In the genomic region with DNA sequence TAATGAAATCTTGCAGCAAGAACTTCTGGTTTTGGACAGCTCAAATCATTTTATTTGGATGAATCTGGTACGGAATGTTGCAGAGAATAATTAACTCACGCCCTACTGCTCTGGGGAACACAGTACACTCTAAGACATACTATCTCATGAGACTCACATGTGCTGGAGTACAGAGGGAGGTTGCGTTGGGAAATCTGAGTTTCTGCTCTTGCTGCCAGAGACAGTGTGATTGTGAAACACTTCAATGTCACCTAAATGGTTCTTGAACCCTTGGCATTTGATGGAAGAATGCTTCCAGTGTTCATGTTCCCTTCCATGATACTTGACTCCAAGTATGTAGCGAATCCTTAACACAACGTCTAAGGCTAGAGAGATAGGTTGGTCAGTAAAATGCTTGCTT, we compare ENCODE assay signal across 22 mouse cellular contexts. TPM values are rescaled to one million over a fixed set of nuclear protein-coding genes. Genes with fewer than 3 reads are reported as not detected.
A peak's percentile ranks its signal among the peaks of the same experiment; 100 is the strongest.
DNase-seq lines count a peak whose midpoint lies in the region; ATAC-seq and TF ChIP-seq lines count a peak whose summit lies in the region.
"Had no signal": no experiment of that assay in that cellular context is flagged by ENCODE, and none has a peak within 500 bp of the region (broad histone marks: within the 10 kb centered on the region; RNA-seq: fewer than 3 reads in every experiment).

No protein-coding gene starts in this region.

- DNase-seq in adrenal gland, adult 2 months: peak; percentile 7
- DNase-seq in adrenal gland, postnatal 4 days (ENCODE audit: low spot score in 2 of 2): no peak
- peak; percentile 96 for DNase-seq in liver, adult 2 months (ENCODE audit: extremely low read depth, low read depth, low spot score)
- no peak for DNase-seq in liver, postnatal 0 days
- DNase-seq: adrenal gland, adult 8-10 months; adrenal gland, postnatal 10 days; adrenal gland, postnatal 14 days; adrenal gland, postnatal 25 days; B cell, adult 2 months; cerebellum, adult 11 months; cerebellum, adult 11-12 months; cerebellum, adult 18-20 months; cerebellum, adult 2 months; cerebellum, adult 8-10 months had no signal

- no peaks in the 10 kb centered on the region for H3K79me2 ChIP-seq in liver, adult 2 months (ENCODE audit: control insufficient read depth, insufficient read depth, low read length)

- TF ChIP-seq EP300 in liver, postnatal 0 days (IDR thresholded peaks at IDR 0.05; ENCODE audit: low read depth): no peak

- no peak overlapping the region for H3K4me3 ChIP-seq in liver, adult 2 months (ENCODE audit: insufficient read depth, low read depth, low read length)
- H3K4me3 ChIP-seq in liver, postnatal 0 days (ENCODE audit: low read depth, low read length): no peak overlapping the region
- H3K4me3 ChIP-seq in midbrain, embryonic 15.5 days: no peak overlapping the region
- no peak overlapping the region for H3K4me3 ChIP-seq in midbrain, embryonic 16.5 days (ENCODE audit: low read depth, low read length)

- no peaks in the 10 kb centered on the region for H3K9me3 ChIP-seq in liver, postnatal 0 days (ENCODE audit: low read length)
- H3K9me3 ChIP-seq in midbrain, embryonic 15.5 days: no peaks in the 10 kb centered on the region
- H3K9me3 ChIP-seq in midbrain, embryonic 16.5 days (replicated peaks; ENCODE audit: control insufficient read depth, low read length, poor library complexity, severe bottlenecking): no peaks in the 10 kb centered on the region

- H3K4me1 ChIP-seq in liver, adult 2 months (ENCODE audit: control insufficient read depth, insufficient read depth, low read length): peaks cover 34% of the 10 kb centered on the region
- no peaks in the 10 kb centered on the region; the same call in 1 of the 2 replicates for H3K4me1 ChIP-seq in liver, postnatal 0 days (ENCODE audit: insufficient read depth)
- H3K4me1 ChIP-seq in midbrain, embryonic 15.5 days: peaks cover 16% of the 10 kb centered on the region
- H3K4me1 ChIP-seq in midbrain, embryonic 16.5 days (ENCODE audit: control insufficient read depth, insufficient read depth, low read length): peaks cover 15% of the 10 kb centered on the region

- H3K4me2 ChIP-seq in liver, postnatal 0 days (ENCODE audit: low read depth, low read length): no peak overlapping the region
- H3K4me2 ChIP-seq in midbrain, embryonic 15.5 days: no peak overlapping the region
- no peak overlapping the region for H3K4me2 ChIP-seq in midbrain, embryonic 16.5 days (ENCODE audit: low read length)

- H3K27ac ChIP-seq in liver, adult 2 months (replicated peaks; ENCODE audit: insufficient read depth, low read depth, low read length): peak overlapping the region; percentile 95
- no peak overlapping the region for H3K27ac ChIP-seq in liver, postnatal 0 days (ENCODE audit: low read depth)
- 0 out of 2 replicates have a peak overlapping the region, but pooled peaks have one; percentile 1 for H3K27ac ChIP-seq in midbrain, embryonic 15.5 days
- no peak overlapping the region for H3K27ac ChIP-seq in midbrain, embryonic 16.5 days (ENCODE audit: low read length)

- no peak for ATAC-seq in liver, postnatal 0 days
- no peak for ATAC-seq in midbrain, embryonic 15.5 days (replicated peaks)
- ATAC-seq in midbrain, embryonic 16.5 days: no peak
- ATAC-seq: activated CD4-positive, CD25-positive, alpha-beta regulatory T cell, adult 4 months; CD4-positive, CD25-positive, alpha-beta regulatory T cell, adult 4 months; Patski had no signal

- no peak overlapping the region for H3K9ac ChIP-seq in liver, adult 2 months (ENCODE audit: low read depth, low read length)
- H3K9ac ChIP-seq in liver, postnatal 0 days (replicated peaks): no peak overlapping the region
- H3K9ac ChIP-seq in midbrain, embryonic 15.5 days: no peak overlapping the region
- no peak overlapping the region for H3K9ac ChIP-seq in midbrain, embryonic 16.5 days (ENCODE audit: low read depth, low read length)

- no peak for TF ChIP-seq POLR2A in liver, adult 2 months (IDR thresholded peaks at IDR 0.05; ENCODE audit: extremely low read depth, insufficient read depth, low read length)

- no peaks in the 10 kb centered on the region for H3K36me3 ChIP-seq in liver, adult 2 months (ENCODE audit: control insufficient read depth, insufficient read depth, low read length)
- no peaks in the 10 kb centered on the region for H3K36me3 ChIP-seq in liver, postnatal 0 days (replicated peaks; ENCODE audit: insufficient read depth, low read length)
- H3K36me3 ChIP-seq in midbrain, embryonic 15.5 days (replicated peaks): no peaks in the 10 kb centered on the region
- H3K36me3 ChIP-seq in midbrain, embryonic 16.5 days (ENCODE audit: control insufficient read depth, insufficient read depth, low read length): no peaks in the 10 kb centered on the region
- H3K36me3 ChIP-seq: G1E had no signal

- TF ChIP-seq CTCF in liver, adult 2 months (IDR thresholded peaks at IDR 0.05; ENCODE audit: low read depth, low read length): no peak
- no peak for TF ChIP-seq CTCF in liver, postnatal 0 days (IDR thresholded peaks at IDR 0.05; ENCODE audit: low read depth)

- WGBS in liver, adult 2 months: 27% methylated on average over 5 of the region's 5 CpGs
- WGBS in liver, postnatal 0 days (ENCODE audit: insufficient replicate concordance): 79% methylated on average over 5 of the region's 5 CpGs
- WGBS in midbrain, embryonic 15.5 days: 79% methylated on average over 5 of the region's 5 CpGs
- 79% methylated on average over 5 of the region's 5 CpGs for WGBS in midbrain, embryonic 16.5 days

- H3K27me3 ChIP-seq in liver, adult 2 months (ENCODE audit: control insufficient read depth, insufficient read depth, low read length): no peaks in the 10 kb centered on the region
- no peaks in the 10 kb centered on the region for H3K27me3 ChIP-seq in liver, postnatal 0 days (ENCODE audit: insufficient read depth, low read length)
- H3K27me3 ChIP-seq in midbrain, embryonic 15.5 days (replicated peaks): no peaks in the 10 kb centered on the region
- H3K27me3 ChIP-seq in midbrain, embryonic 16.5 days (ENCODE audit: control insufficient read depth, insufficient read depth, low read depth, low read length): no peaks in the 10 kb centered on the region

RNA-seq across cellular contexts. Expression of a gene that starts 27.4 kb away (rescaled TPM):
- 10 to 100 TPM; 58.7 to 77.9 TPM for total RNA-seq in adrenal gland, adult 2 months (2021)
- polyA plus RNA-seq in adrenal gland, adult 2 months (2012; rRNA removed): 12.8 and 13.8 TPM in 2 replicates
- 10 to 100 TPM; 22.5 to 31.2 TPM for total RNA-seq in adrenal gland, postnatal 4 days (2021)
- 221 and 394 TPM in 2 replicates for total RNA-seq in liver, adult 2 months (2014; rRNA removed)
- 233 and 293 TPM in 2 replicates for polyA plus RNA-seq in liver, adult 2 months (2012; rRNA removed)
- polyA plus RNA-seq in liver, postnatal 0 days (2015; fragmentation: Nextera tagmentation; extraction: Ambion mirVana): 42.4 and 42.7 TPM in 2 replicates
- polyA plus RNA-seq in midbrain, embryonic 15.5 days (2015; fragmentation: Nextera tagmentation; extraction: Ambion mirVana): 3.4 and 3.7 TPM in 2 replicates
- 2.9 and 3.7 TPM in 2 replicates for polyA plus RNA-seq in midbrain, embryonic 16.5 days (2015; fragmentation: Nextera tagmentation; extraction: Ambion mirVana)
- total RNA-seq: MEL had no signal
- polyA plus RNA-seq: C2C12, G1E had no signal

Comparison
In these comparisons a context has a peak if more than half of its experiments do, and no peak if none do; other contexts are left out.
1. DNase-seq: peak in adrenal gland, adult 2 months (single experiment) and liver, adult 2 months (single experiment); none in adrenal gland, postnatal 4 days (0 of 2) and liver, postnatal 0 days (single experiment).
2. H3K27ac ChIP-seq: peak in liver, adult 2 months (single experiment) and midbrain, embryonic 15.5 days (single experiment); none in liver, postnatal 0 days (single experiment) and midbrain, embryonic 16.5 days (single experiment).